Mouse (Mus musculus) small intestine, adult 2 months (tissue): ENCODE measurements around the gene Osbpl2.

Experiments
- CTCF ChIP-seq: fragments of 200-500 bp; IDR thresholded peaks from 2 replicates; pipeline ENCODE4 v1.5.1; 2012; ENCODE audit warnings: low read depth, mild to moderate bottlenecking, control low read depth, inconsistent platforms, low read length, moderate library complexity, mixed read lengths; ENCODE audit not compliant: insufficient replicate concordance, insufficient read length; ENCODE audit errors: extremely low read depth
- POLR2A ChIP-seq: fragments of 200-500 bp; IDR thresholded peaks from 2 replicates; pipeline ENCODE4 v1.6.1; 2012; ENCODE audit warnings: low read depth, mild to moderate bottlenecking, control low read depth, inconsistent platforms, low read length, moderate library complexity

DNA sequence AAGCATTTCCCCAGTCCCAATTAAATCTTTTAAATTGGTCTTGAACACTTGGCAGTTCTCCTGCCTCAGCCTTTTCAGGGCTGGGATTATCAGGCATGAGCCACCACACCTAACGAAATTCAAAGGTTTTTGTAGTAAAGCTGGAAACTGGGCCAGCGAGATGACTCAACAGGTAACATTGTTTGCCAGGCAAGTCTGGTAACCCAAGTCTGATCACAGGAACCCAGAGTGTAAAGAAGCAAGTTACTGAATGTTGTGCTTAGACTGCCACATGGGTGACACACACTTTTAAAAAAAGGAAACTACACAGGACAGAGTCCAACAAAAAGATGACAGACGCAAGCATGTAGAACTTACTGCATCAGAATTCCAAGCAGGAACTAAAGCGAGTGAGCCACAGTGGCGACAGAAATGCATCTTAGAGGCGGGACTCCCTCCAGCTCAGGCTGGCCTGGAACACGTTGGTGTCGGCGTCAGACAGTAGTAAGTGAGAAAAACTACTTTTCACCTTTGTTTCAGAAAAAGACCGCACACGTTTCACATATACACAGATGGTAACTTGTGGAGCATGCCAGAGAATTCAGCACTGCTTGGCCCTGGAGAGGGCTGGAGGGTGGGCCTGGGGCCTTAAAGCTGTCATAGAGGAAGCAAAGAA lies 51.2 kb downstream of the Osbpl2 start:
- no peak for TF ChIP-seq POLR2A
- no peak for TF ChIP-seq CTCF
